Mouse (Mus musculus): Measurements from ENCODE around the gene Sos2.
"Not testable (repeated sequence)": the region's sequence is repeated elsewhere in the genome, so short reads cannot be mapped to it uniquely, and the experiment has no call there.

The Sos2 gene

GRCm38 (mm10) chr12:69674576-69675537, 6.8 kb downstream of the Sos2 start:
- no peak for DNase-seq

GRCm38 (mm10) chr12:69674176-69674575, 7.5 kb downstream of the Sos2 start:
- peak; percentile 34 for DNase-seq

GRCm38 (mm10) chr12:69666721-69667120, 14.9 kb downstream of the Sos2 start:
- no peak for DNase-seq

GRCm38 (mm10) chr12:69661658-69662057, 20.0 kb downstream of the Sos2 start:
- no peak for DNase-seq

GRCm38 (mm10) chr12:69653973-69654372, 27.7 kb downstream of the Sos2 start:
- DNase-seq = not testable (repeated sequence)

- DNase-seq = peak; percentile 52
These were observed 32.1 kb downstream of the Sos2 start for GRCm38 (mm10) chr12:69649511-69649910.

GRCm38 (mm10) chr12:69645821-69646616, 35.6 kb downstream of the Sos2 start:
- no peak for DNase-seq

- peak; percentile 16 for DNase-seq
These were observed 36.8 kb downstream of the Sos2 start for GRCm38 (mm10) chr12:69644877-69645276.

- peak; percentile 26 for DNase-seq
These were observed 38.8 kb downstream of the Sos2 start for GRCm38 (mm10) chr12:69642877-69643276.

GRCm38 (mm10) chr12:69634761-69635160, 46.9 kb downstream of the Sos2 start:
- DNase-seq = peak; percentile 19

GRCm38 (mm10) chr12:69618590-69618989, 63.1 kb downstream of the Sos2 start:
- not testable (repeated sequence) for DNase-seq

GRCm38 (mm10) chr12:69604367-69604766, 77.3 kb downstream of the Sos2 start:
- no peak for DNase-seq

GRCm38 (mm10) chr12:69597446-69597845, 84.2 kb downstream of the Sos2 start:
- no peak for DNase-seq

GRCm38 (mm10) chr12:69593130-69593529, 88.5 kb downstream of the Sos2 start:
- DNase-seq = no peak

GRCm38 (mm10) chr12:69583270-69583629, 98.4 kb downstream of the Sos2 start:
- DNase-seq = no peak

- peak; percentile 87 for DNase-seq
These were observed 98.9 kb downstream of the Sos2 start, which contains the start of gene Vcpkmt for GRCm38 (mm10) chr12:69582613-69583269. Gene Vcpkmt (minus strand): TSS chr12:69583028.

- no peak for DNase-seq
These were observed 99.4 kb downstream of the Sos2 start for GRCm38 (mm10) chr12:69582216-69582612.

GRCm38 (mm10) chr12:69579623-69580022, 102.0 kb downstream of the Sos2 start:
- no peak for DNase-seq

- peak; percentile 30 for DNase-seq
These were observed 105.5 kb downstream of the Sos2 start for GRCm38 (mm10) chr12:69576120-69576627.

GRCm38 (mm10) chr12:69573916-69574881, 107.5 kb downstream of the Sos2 start:
- peak; percentile 90 for DNase-seq

GRCm38 (mm10) chr12:69573271-69573670, 108.4 kb downstream of the Sos2 start:
- DNase-seq = no peak

GRCm38 (mm10) chr12:69569926-69570325, 111.7 kb downstream of the Sos2 start:
- DNase-seq = no peak
